Mouse (Mus musculus) hindlimb bud, embryonic 11.5 days (tissue): ENCODE measurements at regions not wholly inside any gene's neighbourhood (a gene's known extent, or its start where the extent isn't known, plus 50 kb on each side); places are given as distances from the start of the nearest gene placed in this dataset.

ENCODE experiments used
- DNase-seq: peaks from one replicate; pipeline ENCODE4 v3.0.0-alpha.2; 2012; ENCODE audit warnings: low read depth, low spot score; ENCODE audit errors: extremely low spot score

DNA sequence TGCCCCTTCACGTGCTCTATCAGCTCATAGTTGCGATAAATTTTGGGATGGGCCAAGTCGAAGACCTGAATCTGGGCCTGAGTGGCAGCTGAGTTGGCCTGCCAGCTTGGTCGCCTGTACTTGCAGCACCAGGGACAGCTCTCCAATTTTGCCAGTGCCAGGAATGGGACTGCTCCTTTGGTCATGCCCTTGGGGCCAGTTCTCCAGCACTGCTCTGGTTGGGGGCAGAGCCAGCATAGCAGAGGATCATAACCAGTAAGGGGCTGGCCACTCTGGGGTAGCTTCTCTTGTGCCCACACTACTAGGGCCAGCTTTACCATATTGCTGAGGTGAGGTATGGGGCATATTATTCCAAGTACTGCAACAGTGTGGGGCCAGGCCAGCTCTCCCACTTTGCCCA, 397.0 kb upstream of the Cadm2 start:
- DNase-seq, result no peak

DNA sequence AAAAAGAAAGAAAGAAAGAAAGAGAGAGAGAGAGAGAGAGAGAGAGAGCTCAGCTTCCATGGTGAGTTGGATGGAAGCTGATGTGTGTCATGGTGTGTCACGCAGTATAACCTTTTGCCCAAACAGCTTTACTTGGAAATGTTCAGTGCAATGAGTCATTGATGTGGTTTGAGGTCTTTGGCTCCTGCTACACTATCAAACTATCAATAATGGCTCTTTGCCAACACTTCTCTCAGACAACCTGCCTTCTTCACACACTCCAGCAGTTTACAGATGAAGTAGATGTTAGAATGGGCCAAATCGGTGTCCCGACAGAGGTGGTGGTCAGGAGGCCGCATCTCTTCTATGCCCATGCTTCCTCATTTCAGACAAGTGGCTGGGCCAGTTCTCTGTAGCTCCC, 369.0 kb upstream of the Cadm2 start:
- DNase-seq, result no peak

DNA sequence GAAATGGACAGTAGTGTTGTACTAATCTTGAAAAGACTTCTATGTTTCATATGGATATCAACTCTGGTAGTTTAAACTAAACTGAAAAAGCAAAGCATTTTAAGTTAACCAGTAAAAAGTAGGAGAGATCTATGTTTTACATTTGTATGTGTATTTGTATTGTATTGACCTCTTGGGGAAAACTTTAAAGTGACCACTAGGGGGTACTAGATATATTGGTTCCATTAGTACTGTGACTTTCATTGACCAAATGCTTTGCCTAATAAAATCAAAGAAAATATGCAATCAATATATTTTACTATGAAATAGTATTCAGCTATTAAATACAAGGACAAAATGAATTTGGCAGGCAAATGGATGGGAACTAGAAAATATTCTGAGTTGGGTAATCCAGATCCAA, 355.9 kb upstream of the Cadm2 start:
- DNase-seq, result no peak

DNA sequence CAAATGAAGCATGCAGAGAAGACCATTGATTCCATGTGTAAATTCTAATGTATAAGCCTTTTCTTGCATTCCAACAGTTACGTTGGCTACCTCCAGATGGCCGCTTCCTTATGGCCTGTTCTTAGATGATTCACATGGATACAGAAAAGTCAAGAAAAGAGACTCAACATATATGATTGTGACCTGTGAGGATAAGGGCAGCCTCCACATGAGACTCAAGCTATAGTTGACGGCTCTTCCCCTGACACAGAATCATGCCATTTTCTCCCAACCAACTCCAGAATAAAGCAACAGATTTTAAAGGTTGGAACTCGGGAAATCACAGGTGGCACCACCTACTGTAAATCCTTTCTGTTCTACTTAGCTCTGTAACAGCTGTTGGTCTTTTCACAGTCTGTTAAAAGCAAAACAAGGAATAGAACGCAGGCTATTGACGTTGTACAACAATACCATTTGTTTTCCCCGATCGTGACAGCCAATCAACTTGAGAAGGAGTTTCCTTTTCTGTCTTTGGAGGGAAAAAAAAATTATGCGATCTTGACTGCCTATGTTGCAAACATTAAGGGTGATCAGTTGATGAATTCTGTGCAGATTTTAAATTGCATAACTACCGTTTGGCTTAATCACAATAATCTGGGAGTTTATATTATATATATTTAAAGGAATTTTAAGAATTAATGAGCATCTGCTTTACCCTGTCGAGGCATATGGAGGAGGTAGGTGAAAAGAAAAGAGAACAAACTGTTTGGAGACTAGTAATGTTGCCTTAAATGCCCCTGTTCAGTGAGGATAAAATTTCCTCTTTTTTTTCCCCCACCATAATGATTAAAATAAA, 347.8 kb upstream of the Cadm2 start:
- no peak for DNase-seq

DNA sequence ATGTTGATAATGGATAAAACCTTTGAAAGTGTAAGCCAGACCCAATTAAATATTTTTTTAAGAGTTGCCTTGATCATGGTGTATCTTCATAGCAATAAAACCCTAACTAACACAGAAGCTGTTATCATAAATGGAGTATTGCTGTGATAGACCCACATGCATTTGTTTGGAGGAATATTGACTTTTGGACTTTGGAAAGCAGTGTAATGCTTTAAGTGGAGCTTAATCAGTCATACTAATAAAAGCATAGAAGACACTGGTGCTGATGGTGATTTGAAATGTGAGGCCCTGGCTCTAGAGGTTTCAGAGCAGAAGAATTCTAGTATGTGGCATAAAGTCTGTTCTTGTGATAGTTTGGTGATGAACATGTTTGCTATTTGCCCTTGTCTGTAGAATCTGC, 328.4 kb upstream of the Cadm2 start:
- no peak for DNase-seq

DNA sequence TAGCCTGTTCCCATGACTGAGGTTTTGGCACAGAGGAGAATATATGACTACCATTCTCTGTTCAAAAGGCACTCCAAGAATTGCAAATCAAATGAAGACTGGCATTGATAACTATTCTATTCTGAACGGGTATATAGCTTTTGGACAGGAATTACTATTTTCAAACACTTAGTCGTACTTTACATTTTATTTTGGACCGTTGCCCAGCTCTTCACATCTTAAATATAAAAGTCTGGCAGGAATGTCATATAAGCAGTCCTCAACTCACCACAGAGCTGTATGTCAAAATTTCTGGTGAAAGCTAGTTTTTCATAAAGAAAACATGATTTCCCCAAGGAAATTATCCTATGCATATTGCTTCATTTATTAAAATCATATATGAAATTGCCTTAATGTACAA, 323.7 kb upstream of the Cadm2 start:
- no peak for DNase-seq

DNA sequence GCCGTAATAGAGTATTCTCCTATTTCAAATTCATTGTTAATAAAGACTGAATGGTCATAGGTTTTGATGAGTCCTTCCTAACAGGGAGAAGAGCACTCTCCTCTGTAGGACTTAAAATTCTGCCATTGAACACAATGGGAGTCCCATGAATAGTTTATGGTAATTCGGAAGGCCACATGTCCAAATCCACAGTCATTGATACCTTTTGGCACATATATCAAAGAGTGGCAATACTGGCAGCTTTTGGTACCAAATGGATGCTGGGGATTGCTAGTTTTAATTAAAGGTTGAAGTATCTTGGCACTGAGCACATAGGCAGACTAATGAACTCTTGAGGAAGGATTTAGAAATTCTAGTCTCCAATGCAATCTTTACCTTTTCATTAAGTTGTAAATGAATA, 298.5 kb upstream of the Cadm2 start:
- DNase-seq, result no peak

DNA sequence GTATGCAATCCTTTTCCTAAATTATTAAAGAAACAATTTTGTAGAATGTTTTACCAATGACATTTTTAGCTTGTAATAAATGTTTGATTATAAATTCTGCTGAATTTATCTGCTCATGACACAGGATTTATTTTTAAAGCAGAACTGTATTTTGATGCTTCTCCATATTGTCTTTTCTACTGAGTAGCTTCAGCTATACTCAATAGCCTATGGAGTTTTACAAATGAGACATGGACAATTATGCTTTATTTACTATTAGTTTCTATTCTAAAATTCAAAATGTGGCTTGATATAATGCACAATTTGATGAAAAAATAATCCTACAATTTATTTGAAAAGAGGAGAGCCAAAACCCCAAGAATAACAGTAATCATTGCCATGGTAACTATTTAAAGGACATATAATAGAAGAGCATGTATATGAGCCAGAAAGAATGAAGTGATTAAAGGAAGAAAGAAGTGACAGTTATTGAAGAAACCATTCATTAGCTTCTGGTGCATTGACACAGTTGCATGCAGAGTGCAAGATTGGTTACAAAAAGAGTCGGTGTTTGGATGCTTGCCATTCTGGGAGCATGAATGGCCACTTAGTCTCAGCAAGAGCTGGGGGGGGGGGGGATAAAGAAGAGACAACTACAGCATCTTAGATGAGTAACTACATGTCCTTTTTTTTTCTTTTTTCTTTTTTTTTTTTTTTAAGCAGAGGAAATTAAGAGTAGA, 250.8 kb upstream of the Cadm2 start:
- DNase-seq, result no peak

DNA sequence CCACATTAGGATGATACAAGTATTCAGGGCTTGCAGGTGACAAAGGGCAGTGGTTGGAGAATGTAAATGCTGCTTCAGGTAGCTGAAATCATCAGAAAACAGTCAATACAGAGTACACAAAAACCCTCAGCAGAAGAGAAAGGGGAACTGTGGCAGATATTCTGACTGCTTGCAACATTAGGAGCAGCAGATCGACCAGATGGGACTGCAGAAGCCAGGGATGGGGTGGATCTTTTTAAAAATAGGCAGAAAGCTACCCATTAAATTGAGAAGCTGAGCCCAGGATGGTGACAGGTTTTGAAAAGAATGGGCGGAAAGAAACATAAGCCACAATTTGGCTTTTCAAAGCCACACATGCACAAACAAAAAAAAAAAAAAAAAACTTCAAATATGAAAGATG, 229.5 kb upstream of the Cadm2 start:
- no peak for DNase-seq

DNA sequence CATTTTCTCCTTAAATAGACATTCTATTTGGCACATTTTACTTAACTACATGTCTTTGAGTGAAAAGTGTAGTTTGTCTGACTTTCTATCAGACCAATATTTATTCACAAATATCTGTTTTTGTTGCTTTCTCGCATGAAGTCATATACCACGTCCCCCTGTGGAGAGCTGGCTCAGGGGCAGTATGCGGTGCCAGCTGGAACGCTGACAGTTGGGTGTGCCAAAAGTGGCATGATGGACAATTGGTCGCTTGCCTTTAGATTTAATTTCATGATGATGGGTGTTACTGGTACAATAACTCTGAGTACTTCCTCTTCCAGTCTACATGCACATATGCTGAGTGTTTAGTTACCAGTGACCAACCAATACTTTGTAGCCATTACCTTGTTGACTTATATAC, 223.8 kb upstream of the Cadm2 start:
- no peak for DNase-seq

DNA sequence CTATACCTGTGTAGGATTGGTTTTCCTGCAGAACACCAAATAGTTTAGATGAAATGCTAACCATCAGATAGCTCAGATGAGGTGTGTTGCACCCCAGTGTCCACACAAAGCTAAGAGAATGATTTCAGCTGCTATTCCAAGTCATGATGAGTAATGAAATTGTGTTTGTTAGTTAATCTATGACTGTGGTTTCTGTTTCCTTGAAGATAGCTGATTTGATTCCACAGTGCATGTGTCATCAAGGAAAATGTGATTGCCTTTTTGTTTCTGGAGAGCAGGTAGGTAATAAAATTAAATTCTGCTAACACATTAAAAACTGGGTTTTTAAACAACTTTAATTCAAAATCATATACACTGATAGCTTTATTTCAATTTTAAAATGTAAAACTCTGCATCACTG, 176.5 kb upstream of the Cadm2 start:
- no peak for DNase-seq

DNA sequence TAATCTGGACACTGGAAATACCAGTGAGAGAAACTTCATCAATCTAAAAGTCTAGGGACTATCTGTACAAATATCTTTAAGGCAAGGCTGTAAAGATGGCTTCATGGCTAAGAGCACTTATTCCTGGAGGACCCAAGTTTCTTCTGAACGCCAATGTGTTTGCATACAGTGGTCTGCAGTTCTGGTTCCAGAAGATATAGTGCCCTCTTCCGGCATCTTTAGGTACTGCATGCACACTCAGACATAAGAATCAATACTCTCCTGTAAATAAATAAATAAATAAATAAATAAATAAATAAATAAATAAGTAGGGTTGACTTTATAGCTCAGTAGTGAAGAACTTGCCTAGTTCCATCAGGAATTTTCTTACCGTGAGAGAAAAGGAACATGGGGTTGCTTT, 155.4 kb upstream of the Cadm2 start:
- DNase-seq, result peak; percentile 42

DNA sequence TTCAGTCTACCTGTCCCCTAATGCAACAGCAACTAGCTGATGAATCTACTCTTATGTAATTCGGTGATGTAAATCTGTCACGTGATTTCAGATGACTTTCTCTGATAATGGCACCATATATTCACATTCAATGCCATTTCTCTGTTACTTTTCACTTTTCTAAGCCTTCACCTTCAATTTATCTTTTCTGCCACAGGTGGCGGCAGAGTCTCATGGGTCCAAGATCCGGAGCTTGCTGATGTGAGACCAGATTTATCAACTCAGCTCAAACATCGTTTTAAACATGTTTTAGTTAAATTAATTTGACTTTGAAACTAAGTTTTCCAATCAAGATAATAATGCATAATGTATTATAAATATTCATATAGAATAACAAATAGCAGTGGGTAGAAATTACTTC, 148.4 kb upstream of the Cadm2 start:
- no peak for DNase-seq

DNA sequence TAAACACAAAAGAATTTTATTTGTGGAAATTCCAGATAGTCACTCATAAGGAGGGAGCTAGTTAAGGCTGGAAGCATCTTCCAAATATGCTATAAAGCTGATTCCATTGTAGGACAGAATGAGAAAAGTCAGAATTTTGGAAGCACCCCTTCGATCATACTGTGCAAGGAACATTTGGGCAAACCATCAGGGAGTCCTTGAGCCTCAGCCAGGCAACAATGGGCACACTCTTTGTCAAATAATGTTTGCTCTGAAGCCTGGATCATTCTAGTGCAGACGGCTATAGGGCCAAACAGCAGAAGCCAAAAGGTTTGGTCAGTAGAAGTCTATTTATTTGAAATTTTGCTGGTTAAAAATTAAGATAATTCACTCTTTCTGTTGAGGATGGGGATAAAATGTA, 114.7 kb upstream of the Cadm2 start:
- no peak for DNase-seq

DNA sequence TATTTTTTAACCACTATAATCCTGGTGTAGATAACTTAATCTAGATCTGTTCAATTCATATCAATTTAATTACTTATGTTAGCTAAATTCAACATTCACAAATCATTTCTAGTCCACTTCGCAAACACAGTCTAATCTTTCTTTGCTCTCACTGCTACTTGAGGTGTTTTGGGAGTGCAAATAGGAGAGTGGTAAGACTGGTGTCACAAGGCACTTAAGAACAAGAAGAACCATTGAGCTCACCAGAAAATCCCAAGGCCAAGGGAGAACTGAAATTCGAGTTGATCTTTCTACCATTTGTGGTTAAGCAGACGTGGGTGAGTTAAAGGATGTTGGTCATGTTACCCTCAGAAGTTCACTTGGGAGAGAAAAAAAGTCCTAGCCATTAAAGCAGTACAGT, 77.9 kb upstream of the Cadm2 start:
- DNase-seq, result no peak
